Mouse (Mus musculus) A20 (cell line): Measurements from ENCODE around the gene Magi1.

Source experiments
- DNase-seq: peaks from one replicate; pipeline ENCODE4 v3.0.0-alpha.2; 2011; ENCODE audit warnings: low read depth, low spot score

Gene Magi1

DNA sequence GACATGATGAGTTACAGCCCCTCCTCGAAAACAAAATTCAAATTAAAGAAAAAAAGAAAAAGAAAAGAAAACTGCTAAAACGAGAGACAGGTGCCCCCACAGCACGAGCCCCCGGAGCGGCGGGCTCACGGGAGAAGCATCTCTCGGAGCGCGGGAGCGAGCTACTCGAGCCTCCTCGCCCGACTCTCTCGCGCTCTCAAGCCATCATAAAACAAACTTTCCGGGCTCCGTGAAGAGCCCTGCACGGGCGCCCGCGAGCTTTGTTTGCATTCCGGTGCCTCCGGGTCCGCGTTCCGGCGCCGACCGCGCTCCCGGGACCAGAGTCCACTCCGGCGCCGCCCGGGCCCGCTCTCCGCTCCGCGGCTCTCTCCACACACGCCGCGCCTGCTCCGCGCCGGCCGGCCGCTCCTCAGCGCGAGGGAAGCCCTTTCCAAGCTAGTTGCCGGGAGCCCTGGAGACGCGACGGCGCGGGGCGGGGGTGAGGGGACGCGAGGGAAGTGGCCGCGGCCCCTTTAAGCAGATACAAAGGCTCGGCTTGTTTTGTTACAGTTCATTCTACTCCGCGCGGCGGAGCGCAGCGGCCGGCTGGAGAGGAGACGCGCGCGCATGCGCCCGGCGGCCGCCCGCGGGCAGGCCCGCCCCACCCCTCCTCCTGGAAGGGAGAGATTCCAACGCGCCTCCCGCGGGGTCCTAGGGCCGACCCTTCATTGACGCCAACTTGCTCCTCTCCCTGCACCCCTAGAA, at the start of gene Magi1:
Magi1 (minus strand) TSS at position 600 of the 744 bp plus-strand sequence.
- no peak for DNase-seq

DNA sequence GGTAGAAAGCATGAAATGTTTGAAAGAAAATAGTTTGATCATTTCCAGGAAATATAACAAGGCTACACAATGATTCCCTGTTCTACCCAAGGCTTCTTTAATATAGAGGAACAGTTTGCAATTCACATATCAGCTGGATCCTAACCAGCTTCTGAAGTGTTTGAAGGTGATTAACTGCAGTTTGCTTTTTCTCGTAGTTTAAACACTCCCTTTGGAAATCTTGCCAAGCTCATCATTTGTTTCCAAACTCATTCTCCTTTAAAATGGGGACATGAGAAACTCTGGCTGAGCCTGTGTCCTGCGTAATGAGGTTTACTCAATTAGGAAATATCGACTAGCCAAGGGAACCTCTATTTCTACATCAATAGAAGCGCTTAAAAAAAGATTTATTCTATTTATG, 43.4 kb upstream of the Magi1 start:
- no peak for DNase-seq

DNA sequence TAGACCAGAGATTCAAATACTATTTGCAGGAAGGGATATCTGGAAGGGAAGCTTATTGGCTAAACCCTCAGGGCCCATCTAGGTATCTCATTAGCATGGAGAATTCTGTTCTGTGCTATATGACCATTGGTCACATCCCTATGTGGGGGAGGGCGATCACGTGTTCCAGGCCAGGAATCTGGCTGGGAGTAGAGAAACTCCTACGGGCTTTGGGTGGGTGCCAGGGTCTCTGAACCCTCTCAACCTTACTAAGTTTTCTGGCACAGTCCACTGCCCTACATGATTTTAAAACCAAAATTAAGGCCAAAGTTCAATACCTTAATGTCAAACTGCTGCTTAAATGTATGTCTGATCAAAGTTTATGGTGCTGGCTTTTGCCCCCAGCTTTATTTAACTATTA, 33.2 kb upstream of the Magi1 start:
- no peak for DNase-seq

DNA sequence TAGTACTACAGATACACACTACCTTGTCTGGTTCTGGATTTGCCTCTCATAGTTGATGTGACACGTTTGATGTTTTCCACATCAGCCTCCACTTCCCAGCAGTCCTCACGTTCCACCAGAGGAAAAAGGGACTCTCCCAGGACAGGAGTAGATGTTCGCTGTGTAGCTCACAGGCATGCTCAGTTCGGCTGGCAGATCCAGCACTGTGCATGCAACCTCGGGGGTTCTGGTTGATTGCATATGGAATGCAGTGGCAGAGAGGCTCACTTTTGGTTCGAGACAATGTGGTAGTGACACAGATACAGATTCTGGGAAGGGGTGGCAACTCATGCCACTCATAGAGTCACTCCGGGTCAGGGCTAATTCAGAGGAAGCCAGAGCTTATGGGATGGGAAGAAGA, 28.6 kb upstream of the Magi1 start:
- DNase-seq, result no peak

DNA sequence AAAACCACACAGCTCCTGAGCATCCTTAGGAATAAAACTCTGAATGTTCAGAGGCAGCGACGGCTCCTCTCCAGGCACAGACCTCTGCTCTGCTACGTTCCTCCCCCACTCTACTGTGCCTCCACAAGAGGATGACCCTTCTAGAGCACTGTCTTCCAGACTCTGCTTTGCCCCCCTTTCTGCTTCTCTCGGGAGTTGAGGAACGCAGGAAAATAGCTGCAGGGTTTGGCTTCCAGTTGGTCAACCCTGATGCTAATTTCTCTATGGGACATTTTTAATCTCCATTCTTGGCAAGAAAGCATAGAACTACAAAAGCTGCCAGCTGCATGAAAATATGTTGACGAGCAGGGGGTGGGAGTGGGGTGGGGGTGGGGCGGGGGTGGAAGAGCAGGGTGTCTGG, 24.8 kb upstream of the Magi1 start:
- no peak for DNase-seq

DNA sequence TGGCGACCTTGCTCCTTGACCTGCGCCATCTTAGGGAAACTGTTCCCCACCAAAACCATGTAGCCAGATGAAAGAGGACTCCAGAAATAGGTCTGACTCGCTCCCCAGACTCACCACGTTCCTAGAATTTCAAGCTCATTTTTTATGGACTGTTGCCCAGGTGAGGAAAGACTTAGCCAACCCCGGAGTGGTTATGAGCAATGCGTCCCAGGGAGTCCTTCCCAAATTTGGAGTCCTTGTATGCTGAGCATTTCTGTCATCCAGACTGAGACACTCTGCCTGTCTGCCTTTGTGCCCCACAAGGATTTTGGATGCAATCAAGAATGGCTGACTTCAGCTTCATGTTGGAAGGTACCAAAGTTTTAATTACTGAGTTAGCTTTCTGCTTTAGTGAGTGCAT, 19.8 kb upstream of the Magi1 start:
- no peak for DNase-seq

DNA sequence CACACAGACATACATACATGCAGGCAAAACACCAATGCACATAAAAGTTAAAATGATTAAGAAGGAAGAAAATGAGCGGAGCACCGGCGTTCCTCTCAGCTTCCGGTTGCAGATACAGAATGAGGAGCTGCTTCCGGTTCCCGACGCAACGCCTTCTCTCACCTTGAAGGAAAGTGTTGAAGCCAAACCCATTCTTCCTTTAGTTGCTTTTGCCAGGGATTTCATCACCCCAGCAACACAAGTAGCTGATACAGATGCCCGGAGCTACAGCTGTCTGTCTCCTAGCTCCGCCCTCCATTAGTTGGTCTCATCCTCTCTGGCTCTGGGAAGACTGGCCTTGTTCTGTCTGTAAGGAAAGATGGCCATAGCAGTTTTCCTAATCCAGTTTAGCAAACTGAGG, 18.1 kb upstream of the Magi1 start:
- no peak for DNase-seq

DNA sequence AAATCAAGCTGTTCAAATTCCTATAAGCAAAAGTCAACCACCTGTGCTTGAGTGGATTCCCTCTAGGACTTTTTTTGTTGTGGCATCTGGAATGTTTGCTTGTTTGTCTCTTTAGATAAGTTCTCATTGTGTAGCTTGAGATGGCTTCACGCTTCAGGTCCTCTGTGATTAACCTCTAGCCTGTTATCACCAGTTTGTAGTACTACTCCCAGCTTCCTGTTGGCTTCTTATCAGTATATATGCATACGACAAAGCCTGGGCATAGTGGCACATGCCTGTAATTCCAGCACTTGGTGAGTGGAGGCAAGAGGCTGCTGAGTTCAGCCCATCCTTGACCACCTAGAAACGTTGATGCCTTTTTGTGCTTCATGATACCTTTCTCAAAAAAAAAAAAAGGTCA, 16.8 kb upstream of the Magi1 start:
- DNase-seq, result no peak

DNA sequence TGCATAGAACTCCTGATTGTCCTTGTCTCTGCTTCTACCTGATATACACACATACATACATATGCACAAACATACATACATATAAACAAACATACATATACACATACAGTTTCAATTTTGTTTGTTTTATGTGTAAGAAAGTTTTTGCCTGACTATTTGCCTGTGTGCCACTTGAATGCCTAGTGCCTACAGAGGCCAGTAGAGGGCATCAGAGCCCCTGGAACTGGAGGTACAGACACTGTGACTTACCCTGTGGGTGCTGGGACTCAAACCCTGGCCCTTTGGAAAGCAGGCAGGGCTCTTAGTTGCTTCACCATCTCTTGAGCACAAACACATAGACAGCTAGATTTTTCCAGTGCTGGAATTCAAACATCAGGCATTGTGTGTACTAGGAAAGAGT, 3.7 kb upstream of the Magi1 start:
- no peak for DNase-seq

DNA sequence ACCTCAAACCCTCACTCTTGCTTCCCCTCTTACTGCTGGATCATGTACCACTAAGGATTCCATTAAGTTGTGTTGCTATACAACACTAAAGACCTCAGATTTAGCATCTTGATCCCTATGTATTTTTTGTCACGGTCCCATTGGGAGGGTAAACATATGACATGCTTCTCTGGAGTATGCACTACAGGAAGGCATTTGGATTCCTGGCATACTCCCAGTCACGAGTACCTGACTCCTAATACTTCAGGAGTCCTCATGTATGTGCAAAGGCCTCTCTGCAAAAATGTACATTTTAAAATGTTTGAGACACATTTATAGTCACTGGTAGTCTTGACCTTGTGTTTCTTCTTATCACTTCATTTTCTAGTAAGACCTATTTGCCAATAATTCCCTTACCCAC, 2.8 kb upstream of the Magi1 start:
- no peak for DNase-seq

DNA sequence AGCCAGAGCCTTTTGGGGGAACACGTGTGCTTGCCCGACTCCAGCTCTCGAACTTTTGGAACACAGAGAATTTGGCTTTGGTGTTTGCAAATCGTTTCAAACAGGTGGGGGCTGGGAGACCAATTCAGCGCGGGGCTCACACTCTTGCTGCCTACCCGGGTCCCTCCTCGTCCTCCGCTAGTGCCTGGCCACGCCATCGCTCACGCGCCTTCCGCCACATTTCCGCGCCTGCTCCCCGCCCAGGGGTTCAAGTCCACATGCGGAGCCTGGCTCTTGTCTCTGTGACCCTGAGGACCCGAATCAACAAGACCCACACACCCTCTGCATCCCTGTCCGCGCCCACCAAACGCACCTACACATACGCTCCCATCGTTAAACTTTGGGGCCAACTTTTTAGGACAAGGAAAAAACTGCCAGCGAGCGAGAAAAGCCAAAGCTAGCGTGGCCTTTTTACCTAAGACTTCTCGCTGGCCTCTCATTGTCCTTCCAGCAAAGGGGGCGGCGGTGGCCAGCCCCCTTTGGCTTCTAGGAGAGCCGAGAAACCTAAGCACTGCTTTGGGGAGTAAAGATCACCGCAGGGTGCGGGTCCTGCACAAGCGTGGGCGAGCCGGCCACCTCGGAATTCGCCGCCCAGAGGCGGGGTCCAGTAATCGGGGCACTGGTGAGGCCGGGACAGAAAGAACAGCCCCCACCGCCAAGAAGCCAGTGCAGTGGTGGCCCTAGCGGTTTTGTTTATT, 540 bp upstream of the Magi1 start:
- no peak for DNase-seq

DNA sequence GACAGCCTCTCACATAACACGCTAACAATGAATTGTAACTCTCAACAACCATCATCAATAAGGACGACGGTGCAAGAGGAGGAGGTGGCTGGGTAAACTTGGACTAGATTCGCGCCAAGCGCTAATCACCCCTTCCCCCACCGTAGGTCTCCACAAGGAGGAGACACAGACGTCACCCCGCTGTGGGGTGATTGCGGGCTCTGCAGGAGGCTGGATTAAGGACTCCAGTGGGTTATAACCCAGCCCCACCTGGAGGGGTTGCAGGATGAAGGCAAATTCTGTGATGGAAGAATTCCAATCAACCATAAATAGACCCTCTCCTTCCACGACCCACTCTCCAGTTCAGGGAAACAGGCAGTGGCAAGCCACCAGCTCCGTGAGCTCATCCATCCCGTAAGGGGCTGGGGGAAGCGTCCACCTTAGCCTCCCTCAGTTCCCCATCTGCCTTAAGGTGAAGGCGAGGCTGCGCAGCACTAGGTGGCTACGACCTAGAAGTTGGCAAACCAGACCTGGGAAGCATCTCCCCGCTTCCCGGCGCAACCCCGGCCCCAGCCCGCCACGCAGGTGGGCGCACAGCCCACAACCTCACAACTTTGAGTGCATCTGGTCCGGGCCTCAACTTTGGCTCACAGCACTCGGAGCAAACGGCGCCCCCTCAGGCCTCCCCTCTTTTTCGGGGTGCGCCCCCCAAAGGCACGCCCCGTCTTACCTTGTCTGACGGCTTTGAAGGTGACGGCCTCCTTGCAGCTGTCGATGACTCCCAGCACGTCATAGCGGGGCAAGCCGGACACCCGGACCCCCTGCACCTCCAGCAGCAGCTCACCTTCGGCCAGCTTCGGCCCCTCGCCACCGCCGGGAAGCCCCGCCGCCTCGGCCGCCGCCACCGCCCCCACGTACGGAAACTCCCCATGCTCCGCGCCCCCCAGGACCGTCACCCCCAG, 1.1 kb downstream of the Magi1 start:
- DNase-seq, result no peak

DNA sequence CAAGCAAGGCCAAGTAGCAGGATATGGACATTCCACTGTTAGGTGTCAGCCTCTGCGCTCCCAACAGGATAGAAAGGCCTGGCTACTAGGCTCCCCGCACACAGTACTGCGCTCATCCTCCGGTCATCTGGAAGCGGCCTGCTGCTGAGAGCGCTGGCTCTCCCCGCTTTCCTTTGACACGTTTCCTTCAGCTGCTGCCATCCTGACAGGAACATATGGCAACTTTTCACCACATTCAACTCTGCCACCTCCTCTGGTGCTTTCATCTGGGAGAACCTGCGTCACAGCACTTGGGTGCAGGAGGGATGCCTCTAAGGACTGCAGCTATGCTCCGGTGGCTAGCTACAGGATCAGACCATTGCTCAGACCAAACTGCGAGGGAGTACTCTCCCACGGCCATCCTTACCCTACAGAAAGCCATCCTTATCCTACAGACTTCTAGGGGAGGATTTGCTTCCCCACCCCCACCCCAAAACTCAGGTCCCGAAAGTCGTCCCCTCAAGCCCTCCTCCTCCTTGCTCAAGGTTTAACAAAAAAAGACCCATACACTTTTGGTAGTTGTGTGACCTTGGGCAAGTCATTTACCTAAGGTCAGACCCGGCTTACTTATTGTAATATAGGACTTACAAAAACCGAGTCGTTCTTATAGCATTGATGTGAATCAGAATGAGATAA, 2.0 kb downstream of the Magi1 start:
- no peak for DNase-seq

DNA sequence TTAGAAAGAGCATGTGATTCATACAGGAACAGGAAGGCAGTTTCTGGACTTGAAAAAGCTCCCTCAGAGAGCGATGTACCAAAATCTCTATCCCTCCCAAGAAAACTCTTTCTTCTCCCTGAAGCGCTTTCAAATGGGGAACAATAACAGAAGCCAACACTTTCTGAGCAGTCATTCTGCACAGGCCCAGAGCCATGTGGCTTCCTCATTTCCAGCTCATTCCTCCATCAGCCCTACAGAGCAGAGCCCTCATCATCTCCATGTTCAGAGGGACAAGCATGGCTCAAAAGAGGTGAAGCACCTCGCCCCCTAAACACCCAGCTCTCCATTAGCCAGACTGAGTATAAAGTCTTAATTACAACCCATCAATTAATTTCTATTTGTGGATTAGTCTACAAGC, 9.8 kb downstream of the Magi1 start:
- DNase-seq, result no peak

DNA sequence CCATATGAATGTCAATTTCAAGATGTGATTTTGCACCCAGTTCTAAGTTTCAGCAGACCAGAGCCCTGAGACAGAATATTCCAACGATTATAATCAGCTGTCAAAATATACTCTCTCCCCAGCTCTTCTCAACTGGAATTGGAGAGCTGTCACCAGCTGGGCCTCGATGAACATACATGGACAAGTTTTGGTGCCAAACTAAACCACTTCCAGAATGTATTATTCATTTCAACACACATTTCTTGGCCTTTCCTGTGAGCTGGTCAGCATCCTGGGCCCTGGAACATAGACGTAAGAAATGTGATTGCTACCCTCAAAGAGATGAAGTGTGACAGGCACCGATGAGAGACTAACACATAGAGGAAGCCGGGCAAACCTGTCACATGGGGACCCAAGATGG, 13.7 kb downstream of the Magi1 start:
- DNase-seq, result no peak

DNA sequence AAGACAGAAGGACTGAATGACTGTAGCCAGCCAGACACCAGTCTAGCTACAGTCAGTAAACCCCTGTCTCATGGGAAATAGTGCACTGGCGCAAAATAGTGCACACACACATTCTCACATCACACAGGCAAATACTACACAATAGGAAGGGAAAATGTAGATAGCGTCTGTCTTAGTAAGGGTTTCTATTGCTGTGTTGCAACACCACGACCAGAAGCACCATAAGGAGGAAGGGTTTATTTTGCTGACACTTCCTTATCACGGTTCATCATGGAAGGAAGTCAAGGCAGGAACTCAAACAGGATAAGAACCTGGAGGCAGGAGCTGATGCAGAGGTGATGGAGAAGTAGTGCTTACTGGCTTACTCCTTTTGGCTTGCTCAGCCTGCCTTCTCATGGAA, 14.5 kb downstream of the Magi1 start:
- no peak for DNase-seq

DNA sequence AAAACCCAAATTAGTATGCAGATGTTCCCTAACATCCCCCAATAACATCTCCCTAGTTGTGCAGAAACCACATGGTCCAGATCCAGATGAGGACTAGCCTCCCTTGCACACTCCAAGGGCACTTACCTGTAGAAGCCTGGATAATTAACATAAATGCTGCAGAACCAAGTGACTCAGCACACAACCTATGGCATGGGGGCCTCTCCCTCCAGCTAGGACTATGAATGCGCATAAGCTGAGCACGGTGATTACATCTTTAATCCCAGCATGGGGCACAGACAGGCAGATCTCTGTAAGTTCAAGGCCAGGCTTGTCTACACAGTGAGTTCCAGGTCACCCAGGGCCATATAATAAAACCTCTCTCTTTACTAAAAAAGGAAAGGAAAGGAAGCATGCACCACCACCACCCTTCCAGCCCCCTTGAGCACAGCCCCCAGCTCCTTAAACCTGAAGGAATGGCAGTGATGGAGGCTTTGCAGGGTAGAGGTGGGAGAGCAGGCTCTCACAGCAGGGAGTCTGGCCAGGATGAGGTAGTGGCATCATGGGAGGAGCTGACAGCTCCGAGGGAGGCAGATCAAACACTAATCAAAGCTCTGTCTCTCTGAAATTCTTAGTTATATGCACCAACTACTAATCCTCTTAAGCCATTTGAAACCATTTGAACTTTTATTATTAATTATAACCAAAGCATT, 18.3 kb downstream of the Magi1 start:
- no peak for DNase-seq

DNA sequence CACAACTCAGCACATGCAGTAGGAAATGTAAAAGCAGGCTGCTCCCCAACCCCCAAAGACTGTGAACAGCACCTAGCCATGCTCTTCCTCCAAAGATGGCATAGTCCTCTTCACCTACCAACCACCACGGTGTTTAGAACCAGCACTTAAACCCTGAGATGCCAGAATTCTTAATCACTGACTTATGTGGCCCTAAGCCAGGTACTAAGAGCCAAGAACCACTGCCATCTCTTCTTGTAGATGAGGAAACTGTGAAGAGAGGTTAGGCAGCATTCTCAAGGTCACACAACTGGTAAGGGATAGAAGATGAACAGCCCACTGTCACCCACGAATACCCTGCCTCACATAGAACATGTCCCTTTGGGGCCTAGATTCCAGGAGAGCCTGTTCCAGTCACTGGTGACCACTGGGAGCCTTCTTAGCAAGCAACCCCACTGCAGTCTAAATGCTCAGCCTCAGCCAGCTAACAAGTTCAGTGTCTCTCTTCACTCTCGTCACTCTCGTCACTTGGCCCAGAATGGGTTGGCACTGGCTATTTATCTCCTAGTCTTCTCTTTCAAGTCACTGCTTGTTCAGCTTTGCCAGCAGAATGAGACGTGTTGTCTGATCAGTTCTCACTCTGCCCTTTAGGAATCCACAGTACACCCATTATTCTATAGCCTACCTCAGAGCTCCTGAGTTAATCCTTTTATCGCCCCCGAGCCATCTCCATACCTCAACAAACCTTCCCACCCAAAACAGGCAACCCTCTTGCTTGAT, 19.4 kb downstream of the Magi1 start:
- no peak for DNase-seq

DNA sequence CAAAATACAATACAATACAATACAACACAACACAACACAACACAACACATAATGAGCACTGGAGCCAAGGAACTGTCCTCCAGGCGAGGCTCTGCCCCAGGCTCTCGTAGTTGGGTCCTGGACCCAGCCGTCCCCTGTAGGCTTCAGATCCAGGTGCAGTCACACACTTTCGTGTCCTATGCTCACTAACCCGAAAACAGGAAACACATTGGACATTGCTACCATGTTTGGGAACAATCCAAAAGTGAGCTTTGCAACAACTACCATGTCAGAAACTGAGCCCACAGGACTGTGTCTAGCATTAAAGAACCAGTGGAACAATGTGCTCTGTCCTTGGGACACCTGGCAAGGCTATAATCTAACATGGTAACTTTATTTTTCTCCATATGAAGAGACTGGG, 22.9 kb downstream of the Magi1 start:
- DNase-seq, result no peak

DNA sequence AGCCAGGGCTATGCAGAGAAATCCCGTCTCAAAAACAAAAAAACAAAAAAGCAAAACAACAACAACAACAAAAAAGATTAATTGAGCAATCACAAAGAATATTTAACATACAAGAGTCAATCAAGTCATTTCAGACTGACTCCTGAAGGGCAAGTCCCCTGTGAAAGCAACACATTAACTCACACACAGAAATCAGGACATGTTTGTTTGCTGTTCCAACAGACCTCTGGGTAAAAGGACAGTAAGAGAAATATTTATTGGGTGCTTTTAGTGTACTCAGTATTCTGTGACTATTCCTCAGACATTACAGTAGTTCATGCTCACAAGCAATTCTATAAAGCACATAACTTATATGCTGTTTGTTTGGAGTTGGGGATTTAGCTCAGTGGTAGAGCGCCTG, 23.7 kb downstream of the Magi1 start:
- no peak for DNase-seq

DNA sequence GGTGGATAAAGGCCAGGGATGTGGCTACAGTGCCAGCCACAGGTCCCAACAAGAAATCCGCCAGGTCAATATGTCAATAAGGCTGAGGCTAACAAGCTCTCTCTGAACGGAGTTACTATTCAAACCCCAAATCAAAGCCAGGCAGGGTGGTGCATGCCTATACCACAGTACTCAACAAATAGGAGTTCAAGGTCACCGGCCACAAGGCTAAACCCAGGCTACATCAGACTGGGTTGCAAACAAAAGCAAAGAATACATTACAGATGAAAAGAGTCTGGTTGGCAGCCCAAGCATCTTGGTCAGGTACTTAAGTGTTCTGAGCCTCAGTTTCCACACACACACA, 25.9 kb downstream of the Magi1 start:
- DNase-seq, result no peak
